Mouse (Mus musculus): ENCODE results near the gene Il22ra1.
"Not testable (repeated sequence)": the region's sequence is repeated elsewhere in the genome, so short reads cannot be mapped to it uniquely, and the experiment has no call there.

The Il22ra1 gene

GRCm38 (mm10) chr4:135727817-135728216 is at the start of gene Il22ra1:
Gene Il22ra1, plus strand, starts transcription at chr4:135728172.
- DNase-seq, result no peak

- DNase-seq, result no peak
These were observed 48.7 kb upstream of the Il22ra1 start for GRCm38 (mm10) chr4:135679316-135679715.

DNA sequence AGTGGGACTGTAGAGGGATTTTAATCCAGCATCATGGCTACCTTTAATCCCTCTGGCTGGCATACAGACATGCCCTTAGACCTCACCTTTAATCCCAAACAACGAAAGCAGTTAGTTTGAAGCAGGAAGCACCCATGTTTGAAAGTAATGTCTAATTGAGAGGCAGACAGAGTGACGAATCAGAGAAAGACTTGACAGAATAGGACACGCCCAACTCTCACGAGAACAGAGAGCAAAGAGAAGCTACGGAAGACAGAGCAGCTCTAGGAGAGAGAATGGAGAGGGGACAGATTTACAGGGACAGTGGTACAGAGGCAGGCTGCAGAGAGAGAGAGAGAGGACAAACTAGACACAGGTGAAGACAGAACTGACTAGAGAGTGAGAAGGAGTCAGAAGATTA is 46.2 kb upstream of the Il22ra1 start:
- DNase-seq, result no peak

DNA sequence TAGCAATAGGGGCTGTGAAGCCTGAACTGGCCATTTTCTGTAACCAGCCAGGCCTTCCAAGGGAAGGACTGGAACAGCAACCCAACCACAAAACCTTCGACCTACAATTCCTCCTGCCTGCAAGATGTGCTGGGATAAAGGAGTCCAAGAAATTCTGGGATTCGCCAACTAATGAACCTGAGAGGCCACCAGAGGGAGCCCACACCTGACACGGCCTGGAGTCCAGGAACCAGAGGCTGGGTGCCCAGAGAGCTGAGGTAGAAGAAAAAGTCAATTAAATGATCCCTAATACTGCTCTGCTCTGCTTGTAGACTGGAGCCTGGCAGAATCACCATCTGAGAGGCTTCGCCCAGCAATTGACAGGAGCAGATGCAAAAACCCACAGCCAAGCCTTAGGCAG is 44.4 kb upstream of the Il22ra1 start:
- no peak for DNase-seq

GRCm38 (mm10) chr4:135684731-135685130 is 43.2 kb upstream of the Il22ra1 start:
- DNase-seq, result no peak

- DNase-seq, result peak; percentile 25 to 56
These were observed 41.9 kb upstream of the Il22ra1 start, which contains the start of gene Ifnlr1 for GRCm38 (mm10) chr4:135685906-135686567. Gene Ifnlr1, plus strand, starts transcription at chr4:135686287.

GRCm38 (mm10) chr4:135686568-135686953 is 41.4 kb upstream of the Il22ra1 start:
- no peak for DNase-seq

DNA sequence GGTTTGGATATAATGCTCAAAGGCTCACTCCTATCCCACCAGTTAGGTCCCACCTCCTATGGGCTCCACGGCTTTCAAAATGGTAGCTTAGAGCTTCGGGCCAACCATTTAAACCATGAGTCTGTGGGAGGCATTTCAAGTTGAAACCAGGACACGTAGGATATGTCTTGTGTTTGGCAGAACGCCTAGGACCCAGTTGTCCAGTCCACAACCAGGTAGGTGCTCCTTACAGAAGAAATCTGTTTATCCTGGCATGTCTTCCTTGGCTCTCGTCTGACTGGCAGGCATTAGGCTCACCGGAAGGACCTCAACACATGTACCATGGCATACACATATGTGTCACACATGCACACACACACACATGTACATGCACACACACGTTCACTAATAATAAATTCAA is 38.2 kb upstream of the Il22ra1 start:
- no peak for DNase-seq

- DNase-seq, result no peak
These were observed 37.7 kb upstream of the Il22ra1 start for GRCm38 (mm10) chr4:135690241-135690640.

GRCm38 (mm10) chr4:135692916-135693315 is 35.1 kb upstream of the Il22ra1 start:
- no peak for DNase-seq

GRCm38 (mm10) chr4:135698498-135698897 is 29.5 kb upstream of the Il22ra1 start:
- no peak for DNase-seq

GRCm38 (mm10) chr4:135703497-135703896 is 24.5 kb upstream of the Il22ra1 start:
- no peak for DNase-seq

DNA sequence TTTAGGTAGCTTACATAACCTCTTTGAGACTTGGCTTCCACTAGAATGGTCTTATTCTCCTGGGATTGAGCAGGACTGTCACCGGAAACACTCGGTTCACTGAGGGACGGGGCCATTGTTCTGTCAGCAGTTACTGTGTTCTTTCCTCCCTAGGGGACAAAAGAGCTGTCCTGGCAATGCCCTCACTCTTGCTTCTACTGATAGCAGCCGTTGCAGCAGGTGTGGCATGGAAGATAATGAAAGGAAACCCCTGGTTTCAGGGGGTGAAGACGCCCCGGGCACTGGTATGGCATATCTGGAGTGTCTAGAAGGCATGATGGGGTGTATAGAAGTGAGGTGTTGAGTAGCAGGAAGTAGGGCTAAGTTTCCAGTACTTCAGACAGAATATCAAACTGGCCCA is 24.0 kb upstream of the Il22ra1 start:
- no peak for DNase-seq

GRCm38 (mm10) chr4:135706045-135706444 is 21.9 kb upstream of the Il22ra1 start:
- no peak for DNase-seq

GRCm38 (mm10) chr4:135709072-135709564 is 18.9 kb upstream of the Il22ra1 start:
- DNase-seq, result peak; percentile 57 to 84

GRCm38 (mm10) chr4:135709621-135710020 is 18.4 kb upstream of the Il22ra1 start:
- DNase-seq, result no peak

DNA sequence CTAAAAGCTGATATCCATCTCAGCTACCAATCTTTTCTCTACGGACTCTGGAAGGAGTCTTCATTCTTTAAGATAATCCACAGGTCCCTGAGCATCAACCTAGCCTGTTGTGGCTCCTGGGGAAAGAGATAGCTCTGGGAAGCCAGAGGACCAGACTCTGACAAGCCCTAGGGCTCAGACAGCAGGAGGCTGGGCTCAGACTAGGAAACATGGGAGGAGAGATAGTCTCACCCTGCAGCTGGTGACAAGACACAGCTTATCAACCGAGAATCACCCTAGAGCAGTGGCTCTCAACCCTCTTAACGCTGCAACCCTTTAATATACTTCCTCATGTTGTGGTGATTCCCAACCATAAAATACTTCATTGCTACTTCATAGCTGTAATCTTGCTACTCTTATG is 17.6 kb upstream of the Il22ra1 start:
- no peak for DNase-seq

- DNase-seq, result no peak
These were observed 13.2 kb upstream of the Il22ra1 start for GRCm38 (mm10) chr4:135714776-135715175.

GRCm38 (mm10) chr4:135716438-135716837 is 11.5 kb upstream of the Il22ra1 start:
- DNase-seq, result not testable (repeated sequence)

DNA sequence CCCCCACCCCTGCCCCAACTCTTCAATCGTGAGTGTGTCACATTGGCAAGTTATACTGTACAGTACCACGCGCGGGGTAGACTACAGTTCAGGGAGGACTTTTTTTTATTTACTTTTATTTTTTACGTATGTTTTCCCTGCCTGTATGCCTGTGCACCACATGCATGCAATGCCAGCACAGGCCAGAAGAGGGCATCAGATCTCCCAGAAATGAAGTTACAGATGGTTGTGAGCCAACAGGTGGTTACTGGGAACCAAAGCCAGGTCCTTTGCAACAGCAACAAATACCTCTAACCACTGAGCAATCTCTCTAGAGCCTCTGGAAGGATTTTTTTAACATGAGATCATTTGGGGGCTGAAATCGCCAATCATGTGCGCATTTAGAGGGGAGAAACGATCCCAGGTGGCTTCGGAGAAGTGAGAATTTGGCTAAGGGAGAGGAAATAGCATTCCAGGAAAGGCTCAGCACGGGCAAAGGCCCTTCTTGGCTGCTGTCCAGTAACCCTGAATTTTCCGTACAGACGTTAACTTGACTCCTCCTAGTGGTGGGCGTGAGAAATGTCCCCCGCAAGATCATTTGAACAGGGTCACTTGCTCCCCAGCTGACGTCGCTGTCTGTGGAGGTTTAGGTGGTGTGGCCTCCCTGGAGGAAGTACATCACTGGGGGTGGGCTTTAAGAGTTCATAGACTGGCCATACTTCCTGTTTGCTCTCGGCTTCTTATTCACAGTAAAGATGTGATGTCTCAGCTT is 5.3 kb upstream of the Il22ra1 start:
- DNase-seq, result no peak

DNA sequence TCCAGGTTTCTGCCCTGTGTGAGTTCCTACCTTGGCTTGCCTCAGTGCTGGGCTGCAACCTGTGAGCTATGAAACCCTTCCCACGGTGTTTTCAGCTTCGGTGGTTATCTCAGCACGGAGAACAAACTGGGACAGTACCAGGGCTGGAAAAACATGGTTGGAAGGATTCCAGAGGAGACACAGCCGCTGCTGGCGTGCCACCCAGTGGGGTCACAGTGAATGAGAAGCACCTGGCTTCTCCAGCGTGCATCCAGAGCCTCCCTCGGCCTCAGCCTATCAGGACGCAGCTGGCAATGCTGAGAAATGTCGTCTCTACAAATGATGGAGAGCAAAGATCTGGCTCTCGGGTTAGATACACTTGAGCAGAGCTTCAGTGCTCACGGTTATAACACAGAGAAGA is 1.6 kb upstream of the Il22ra1 start:
- no peak for DNase-seq

- no peak for DNase-seq
These were observed 2.2 kb downstream of the Il22ra1 start for GRCm38 (mm10) chr4:135730204-135730603.

GRCm38 (mm10) chr4:135730951-135731350 is 3.0 kb downstream of the Il22ra1 start:
- no peak for DNase-seq

- DNase-seq, result no peak
These were observed 5.9 kb downstream of the Il22ra1 start for GRCm38 (mm10) chr4:135733901-135734300.

Data from spleen, adult 18-20 months (tissue).